Mouse (Mus musculus) gastrocnemius, postnatal 14 days (tissue): ENCODE measurements around the gene Ccdc117. TPM values are rescaled to one million over a fixed set of nuclear protein-coding genes. Genes with fewer than 3 reads are reported as not detected.
"Not testable (repeated sequence)": the region's sequence is repeated elsewhere in the genome, so short reads cannot be mapped to it uniquely, and the experiment has no call there.

ENCODE experiments used
- DNase-seq: peaks from one replicate; pipeline ENCODE4 v3.0.0; 2021; ENCODE audit warnings: mixed read lengths
- intact Hi-C: fragments of 180-260 bp; cut with DNase I; formaldehyde crosslinking; loops from one replicate; pipeline ENCODE4 v1.15.1; 2025; ENCODE audit warnings: low total_unique reads
- total RNA-seq, 2 experiments: library from RNA; stranded (reverse); gene quantifications; 2 replicates each; pipeline ENCODE4 v1.2.3; 2021

Gene Ccdc117
- total RNA-seq, 2 experiments from 2014 or later, result 11.0 to 11.1 TPM

- intact Hi-C loops, result loop anchor here (10.0 kb wide), 1 partner anchor 209 kb away; no protein-coding TSS in a partner anchor
These were observed 46.6 kb downstream of the Ccdc117 start for GRCm38 (mm10) chr11:5495286-5495832.

GRCm38 (mm10) chr11:5493869-5494268 lies 48.1 kb downstream of the Ccdc117 start:
- intact Hi-C loops, result loop anchor here (10.0 kb wide), 1 partner anchor 211 kb away; no protein-coding TSS in a partner anchor
- DNase-seq, result no peak

More at GRCm38 (mm10) chr11:5495286-5495832, 46.6 kb downstream of the Ccdc117 start:
- DNase-seq, result no peak

- intact Hi-C loops, result loop anchor here (10.0 kb wide), 1 partner anchor 213 kb away; no protein-coding TSS in a partner anchor
- no peak for DNase-seq
These were observed 50.1 kb downstream of the Ccdc117 start for GRCm38 (mm10) chr11:5491912-5492311.

GRCm38 (mm10) chr11:5490989-5491656 lies 50.9 kb downstream of the Ccdc117 start:
- intact Hi-C loops, result loop anchor here (10.0 kb wide), 1 partner anchor 214 kb away; no protein-coding TSS in a partner anchor
- DNase-seq, result no peak

GRCm38 (mm10) chr11:5489433-5489832 lies 52.6 kb downstream of the Ccdc117 start:
- not testable (repeated sequence) for DNase-seq
- intact Hi-C loops, result loop anchor here (5.0 kb wide), 2 partner anchors 33 to 138 kb away; partner anchors contain the start of gene Xbp1

- intact Hi-C loops, result loop anchor here (5.0 kb wide), 2 partner anchors 37 to 142 kb away; partner anchors contain the start of gene Xbp1
- DNase-seq, result peak; percentile 79
These were observed 56.6 kb downstream of the Ccdc117 start for GRCm38 (mm10) chr11:5485193-5486011.

GRCm38 (mm10) chr11:5482581-5482980 lies 59.4 kb downstream of the Ccdc117 start:
- intact Hi-C loops, result no loop called here
- DNase-seq, result no peak

Other genes starting within 250 kb of the Ccdc117 start
- gene Znrf3, start 97.3 kb downstream of the Ccdc117 start, total RNA-seq, result 1 to 10 TPM; 6.5 to 9.3 TPM
- gene Xbp1, start 21.5 kb downstream of the Ccdc117 start, total RNA-seq, result 10 to 100 TPM; 42.7 to 47.5 TPM
- gene Ankrd36, start 27.5 kb upstream of the Ccdc117 start, total RNA-seq, result not detected
- 10 to 100 TPM; 83.5 to 84.2 TPM for gene Mrps24, start 173.5 kb upstream of the Ccdc117 start, total RNA-seq
- gene Urgcp, start 220.2 kb upstream of the Ccdc117 start, total RNA-seq, result 10 to 100 TPM; 32.7 to 38.4 TPM
- gene Dbnl, start 246.3 kb upstream of the Ccdc117 start, total RNA-seq, result 10 to 100 TPM; 18.7 to 21.6 TPM